Mouse (Mus musculus) inflammation-experienced regulatory T-cells, adult 6 months (primary cell): ENCODE measurements around the gene Tpbgl. TPM values are rescaled to one million over a fixed set of nuclear protein-coding genes. Genes with fewer than 3 reads are reported as not detected.

ENCODE experiments used
- ATAC-seq: one replicate; pipeline ENCODE4 v1.8.0; 2017
- polyA plus RNA-seq, 3 experiments: library from polyadenylated mRNA; unstranded; fragments of 100-300 nt; shearing (Covaris generic); gene quantifications; one replicate each; pipeline ENCODE4 v1.2.1; 2017

Tpbgl gene
- under 1 TPM in 1 of 3 experiments, not detected in 2; 0.72 TPM for polyA plus RNA-seq

- no peak for ATAC-seq
Observed at GRCm38 (mm10) chr7:99626376-99627270, at the start of gene Tpbgl. Tpbgl (minus strand) TSS chr7:99627103.

DNA sequence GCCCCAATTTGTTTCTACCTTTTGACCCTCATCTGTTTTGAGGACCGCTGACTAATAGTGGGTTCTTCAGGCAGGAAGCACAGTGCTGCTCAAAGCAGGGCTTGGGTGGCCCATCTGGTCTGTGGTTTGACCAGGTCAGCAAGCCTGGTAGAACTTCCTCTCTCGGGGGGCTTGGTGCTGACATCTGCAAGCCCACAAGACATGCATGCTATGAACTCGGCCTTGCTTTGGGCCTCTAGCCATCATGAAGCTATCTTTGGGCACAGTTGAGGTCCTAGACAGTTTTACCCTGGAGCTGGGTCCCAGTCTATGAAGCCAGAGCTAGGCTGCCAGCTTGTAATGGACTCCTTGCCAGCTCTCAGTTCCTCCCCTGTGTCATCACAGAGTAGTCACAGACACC is 48.0 kb upstream of the Tpbgl start:
- ATAC-seq = no peak

- no peak for ATAC-seq
Observed at GRCm38 (mm10) chr7:99674209-99674608, 47.3 kb upstream of the Tpbgl start.

DNA sequence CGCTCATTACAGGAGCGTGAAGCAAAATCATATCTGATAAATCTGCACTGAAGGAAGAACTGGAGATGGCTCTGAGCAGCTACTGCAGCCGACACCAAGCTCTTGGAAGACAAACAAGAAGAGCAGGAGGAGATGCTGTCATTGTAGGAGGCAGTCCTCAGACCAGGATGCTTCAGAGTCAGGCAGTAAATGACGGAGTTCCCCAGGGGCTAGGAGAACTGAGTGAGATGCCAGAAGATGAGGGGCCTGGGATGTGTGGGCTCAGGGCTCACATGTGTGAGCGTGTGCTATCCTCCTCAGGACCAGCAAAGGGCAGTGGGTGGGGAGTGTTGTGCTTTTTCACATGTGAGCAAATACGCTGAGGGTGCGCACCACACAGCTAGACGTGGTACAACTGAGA is 46.3 kb upstream of the Tpbgl start:
- no peak for ATAC-seq

DNA sequence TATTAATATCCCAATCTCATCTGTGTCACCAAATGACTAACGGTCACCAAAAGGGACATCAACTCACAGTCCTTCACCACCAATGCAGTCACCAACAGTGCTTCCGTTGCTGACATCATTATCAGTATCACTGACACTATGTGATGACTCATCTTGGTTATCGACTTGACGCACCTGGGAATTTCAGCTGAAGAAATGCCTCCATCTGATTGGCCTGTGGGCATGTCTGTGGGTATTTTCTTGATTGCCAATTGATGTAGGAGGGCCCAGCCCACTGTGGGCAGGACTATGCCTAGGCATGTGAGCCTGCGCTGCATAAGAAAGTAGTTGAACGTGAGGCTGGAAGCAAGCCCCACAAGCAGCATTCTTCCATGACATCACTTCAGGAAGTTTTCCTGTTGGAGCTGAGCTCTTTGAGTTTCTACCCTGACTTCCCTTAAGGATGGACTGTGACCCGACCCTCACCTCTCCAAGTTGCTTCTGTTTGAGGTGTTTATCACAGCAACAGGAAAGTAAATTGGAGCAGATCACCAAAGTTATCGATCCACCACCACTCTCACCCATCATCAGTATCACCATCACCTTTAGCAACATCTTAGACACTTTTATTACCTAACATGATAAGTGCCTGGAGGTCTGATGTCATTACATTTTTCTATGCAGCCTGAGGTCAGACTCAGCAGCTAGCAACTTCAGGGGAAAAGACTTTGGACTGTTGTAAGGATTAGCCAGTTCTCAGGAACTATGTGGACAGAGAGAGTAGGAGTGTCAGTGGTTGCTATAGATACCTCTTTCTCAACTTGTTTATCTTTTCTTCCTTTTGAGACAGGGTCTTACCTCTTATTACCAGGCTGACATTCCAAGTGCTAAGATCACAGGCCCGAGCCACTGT is 44.9 kb upstream of the Tpbgl start:
- no peak for ATAC-seq

DNA sequence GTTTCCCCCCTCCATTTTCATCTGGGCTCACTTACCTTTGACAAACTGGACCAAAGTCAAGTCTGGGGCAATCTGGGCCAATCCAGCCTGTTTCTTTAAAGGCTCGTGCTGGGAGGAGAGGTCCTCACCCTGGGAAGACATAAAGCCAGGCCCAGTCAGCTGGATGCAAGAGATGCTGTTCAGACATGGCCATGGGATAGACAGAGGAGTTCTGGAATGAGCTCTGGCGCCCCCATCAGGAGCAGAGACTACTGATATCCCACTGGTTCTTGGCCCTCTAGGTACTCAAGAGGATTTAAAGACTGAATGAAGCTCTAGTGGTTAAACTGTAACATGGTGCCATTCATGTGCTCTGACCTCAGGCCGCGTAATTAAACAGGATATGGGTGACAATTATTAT is 44.0 kb upstream of the Tpbgl start:
- ATAC-seq = no peak

DNA sequence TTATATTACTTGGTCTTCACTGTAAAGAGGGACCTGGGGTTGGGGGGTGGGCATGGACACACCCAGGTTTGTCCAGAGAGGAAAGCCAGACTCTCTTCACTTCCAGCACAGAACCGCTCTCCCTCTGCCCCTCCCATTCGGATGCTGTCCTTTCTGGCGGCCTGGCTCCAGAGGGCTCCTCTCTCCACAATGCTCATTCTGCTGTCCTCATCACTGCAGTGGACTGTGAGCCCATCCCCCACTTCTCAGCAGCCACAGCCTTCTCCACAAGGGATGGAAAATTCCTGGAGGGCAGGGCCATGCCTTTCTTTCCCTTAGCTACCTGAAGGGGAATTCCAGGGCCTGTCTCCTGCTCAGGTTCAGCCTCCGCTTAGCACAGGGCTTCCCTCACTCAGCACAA is 41.9 kb upstream of the Tpbgl start:
- ATAC-seq = no peak

DNA sequence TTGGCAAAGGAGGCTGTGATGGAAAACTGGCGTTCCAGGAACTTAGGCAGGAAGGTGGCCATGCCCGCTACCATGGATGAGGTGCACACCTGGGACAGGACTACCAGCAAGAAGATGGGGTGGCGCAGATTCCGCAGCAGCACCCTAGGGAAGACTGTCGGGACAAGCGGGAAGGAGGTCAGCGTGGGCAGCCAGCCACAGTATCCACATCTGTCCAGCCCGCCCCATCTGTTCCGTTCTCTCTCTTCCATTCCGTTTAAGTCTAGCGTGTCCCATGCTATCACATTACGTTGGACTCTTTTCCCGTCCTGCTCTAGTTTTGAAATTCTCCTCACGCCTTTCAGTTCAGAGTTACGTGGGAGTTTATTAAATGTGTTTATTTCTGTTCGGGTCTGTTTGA is 40.2 kb upstream of the Tpbgl start:
- ATAC-seq = no peak

DNA sequence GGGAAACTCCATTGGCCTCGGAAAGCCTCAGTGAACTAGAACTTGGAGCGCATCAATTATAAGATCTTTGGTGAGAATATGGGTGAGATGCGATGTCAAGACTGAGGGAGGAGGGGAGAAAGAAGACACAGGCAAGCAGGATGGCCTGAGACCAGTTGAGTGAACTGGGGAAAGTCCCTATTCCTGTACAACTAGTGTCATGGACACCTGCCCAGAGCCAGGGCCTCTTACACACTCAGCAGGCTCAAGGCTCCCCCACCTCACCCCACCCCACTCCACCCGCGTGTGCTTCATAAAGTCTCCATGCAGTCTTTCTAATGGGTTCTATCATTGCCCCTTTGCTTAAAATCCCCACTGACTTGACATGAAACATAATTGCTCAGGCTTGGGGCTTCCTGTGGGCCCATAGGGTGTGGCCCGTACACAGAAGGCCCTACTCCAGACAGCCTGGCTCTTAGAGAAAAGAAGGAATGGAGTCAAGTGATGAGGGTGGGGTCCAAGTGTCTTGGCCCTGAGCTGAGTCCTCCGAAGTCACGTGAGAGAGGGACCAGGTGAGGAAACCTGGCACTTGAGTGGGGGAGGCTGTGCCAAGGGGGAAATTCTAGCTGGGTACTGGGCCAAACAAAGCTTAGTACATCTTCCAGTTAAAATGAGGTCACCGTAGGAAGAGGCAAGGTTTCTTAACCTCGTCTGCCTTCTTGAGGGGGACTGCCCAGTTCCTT is 39.0 kb upstream of the Tpbgl start:
- no peak for ATAC-seq

GRCm38 (mm10) chr7:99664571-99665485 is 37.9 kb upstream of the Tpbgl start:
- no peak for ATAC-seq

- no peak for ATAC-seq
Observed at GRCm38 (mm10) chr7:99663507-99664220, 36.8 kb upstream of the Tpbgl start.

- no peak for ATAC-seq
Observed at GRCm38 (mm10) chr7:99662311-99662710, 35.4 kb upstream of the Tpbgl start.

DNA sequence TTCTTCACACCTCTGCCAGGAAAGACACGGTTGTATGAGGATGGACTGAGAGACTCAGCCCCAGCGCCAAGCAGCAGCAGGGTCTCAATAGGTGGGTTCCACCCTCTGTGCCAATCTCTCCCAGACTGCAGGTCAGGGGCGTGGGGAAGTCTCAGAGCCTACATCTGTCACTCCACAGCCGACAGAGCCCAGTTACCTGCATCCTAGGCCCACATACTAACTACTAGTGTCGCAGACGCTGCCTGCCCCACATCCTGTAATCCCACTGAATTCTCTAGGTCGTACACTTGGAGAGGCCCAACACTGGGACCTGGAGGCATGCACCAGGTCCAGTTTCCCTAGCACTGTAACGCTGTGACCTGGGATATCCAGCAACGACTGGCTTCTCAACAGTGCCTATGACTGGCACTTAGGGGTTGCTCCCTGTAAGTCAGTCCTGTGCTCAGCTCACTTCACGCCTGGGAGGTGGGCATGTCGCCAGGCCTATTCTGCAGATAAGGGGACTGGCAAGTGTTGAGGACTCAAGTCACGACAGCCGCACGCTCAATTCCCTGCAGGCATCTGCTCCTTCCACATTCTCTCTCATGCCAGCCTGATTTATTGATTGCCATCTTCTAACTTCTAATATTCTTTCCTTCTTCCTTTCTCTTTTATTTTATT is 34.8 kb upstream of the Tpbgl start:
- no peak for ATAC-seq

- ATAC-seq = no peak
Observed at GRCm38 (mm10) chr7:99661071-99661470, 34.2 kb upstream of the Tpbgl start.

DNA sequence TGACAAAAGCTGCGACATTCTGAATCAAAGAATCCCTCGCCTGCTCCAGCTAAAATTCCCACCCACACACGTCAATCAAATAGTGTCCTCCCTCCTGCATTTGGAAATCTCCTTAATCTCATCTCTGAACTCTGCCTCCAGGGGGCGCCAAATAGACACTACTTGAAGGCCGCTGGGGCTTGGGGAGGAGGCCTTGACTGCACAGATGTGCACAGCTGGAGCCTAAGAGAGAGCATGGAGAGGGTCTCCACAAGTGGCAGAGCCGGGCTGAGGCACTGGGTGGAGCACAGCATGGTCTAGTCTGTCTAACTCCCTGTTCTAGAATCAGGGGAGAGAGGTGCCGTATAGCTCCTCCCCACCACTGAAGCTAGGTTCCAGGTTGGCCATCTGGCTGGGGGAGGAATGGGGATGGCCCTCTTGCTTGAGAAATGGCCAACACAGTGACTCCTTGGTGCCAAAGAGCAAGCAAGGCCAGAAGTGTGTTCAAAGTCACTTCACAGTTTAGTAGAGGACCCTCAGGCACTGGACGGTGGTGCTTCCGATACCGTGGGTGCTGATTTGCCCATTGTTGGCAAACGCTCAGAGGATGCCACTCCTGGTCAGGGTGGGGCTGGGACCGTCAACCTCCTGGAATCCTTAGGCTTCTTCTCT is 32.6 kb upstream of the Tpbgl start:
- no peak for ATAC-seq

GRCm38 (mm10) chr7:99654244-99654643 is 27.3 kb upstream of the Tpbgl start:
- ATAC-seq = no peak

GRCm38 (mm10) chr7:99649585-99649984 is 22.7 kb upstream of the Tpbgl start:
- ATAC-seq = no peak

DNA sequence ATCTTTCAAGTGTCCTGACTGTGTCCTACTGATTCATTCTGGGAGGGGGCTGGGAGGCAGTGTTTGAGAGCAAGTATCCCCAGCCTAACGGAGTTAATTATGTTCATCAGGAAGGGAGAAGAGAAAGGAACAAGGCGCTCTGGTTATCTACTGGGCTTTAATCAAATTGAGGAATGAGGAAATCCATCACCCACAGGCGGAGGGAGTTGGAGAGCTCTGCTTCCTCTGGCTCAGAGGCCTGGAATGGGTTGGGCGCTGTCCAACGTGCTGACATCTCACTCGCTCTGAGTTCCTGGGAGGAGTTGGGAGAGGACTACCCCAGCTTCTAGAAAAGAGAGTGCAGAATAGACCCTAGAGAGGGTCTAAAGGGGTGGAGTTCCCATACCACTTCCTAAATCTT is 21.7 kb upstream of the Tpbgl start:
- no peak for ATAC-seq

DNA sequence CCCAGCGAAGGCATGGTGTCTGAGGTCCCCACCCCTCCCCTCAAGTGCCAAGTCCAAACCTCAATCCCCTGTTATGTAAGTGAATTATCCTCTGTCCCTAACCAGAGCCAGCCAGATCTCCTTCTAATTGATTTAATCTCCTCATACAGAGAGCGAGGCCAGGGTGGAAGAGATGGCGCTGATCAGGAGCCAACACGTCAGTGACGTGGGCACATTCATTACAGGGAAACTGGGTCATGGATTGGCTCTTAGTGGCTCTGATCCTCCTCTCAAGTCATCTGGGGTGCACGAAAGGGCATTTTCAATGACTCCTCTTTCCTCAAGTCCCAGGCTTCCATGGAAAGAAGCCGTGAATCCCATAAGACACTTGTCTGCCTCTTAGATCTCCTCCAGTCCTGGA is 17.8 kb upstream of the Tpbgl start:
- ATAC-seq = no peak

DNA sequence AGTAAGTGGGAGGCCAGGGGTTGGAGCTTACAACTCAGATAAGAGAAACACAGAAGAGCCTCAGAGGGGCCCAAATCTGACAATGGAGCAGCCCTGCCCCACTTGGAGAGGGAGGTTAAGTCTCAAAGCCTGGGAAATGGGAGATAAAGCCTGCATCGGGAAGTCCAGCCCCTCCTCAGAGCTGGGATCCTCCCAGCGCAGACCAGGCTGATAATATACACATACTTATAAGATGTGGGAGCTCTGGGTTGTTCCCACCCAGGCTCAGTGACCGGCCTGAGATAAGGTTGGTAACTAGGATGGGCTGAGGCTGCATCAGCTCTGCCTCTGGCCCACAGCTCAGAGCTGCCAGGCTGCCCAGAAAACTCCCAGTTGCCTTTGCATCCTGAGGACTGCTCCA is 15.2 kb upstream of the Tpbgl start:
- ATAC-seq = no peak
